Mouse (Mus musculus) testis, postnatal 10 days (tissue): Measurements from ENCODE around the gene Spink2.
"Not testable (repeated sequence)": the region's sequence is repeated elsewhere in the genome, so short reads cannot be mapped to it uniquely, and the experiment has no call there.

Experiments used
- DNase-seq: peaks from one replicate; pipeline ENCODE4 v3.0.0; 2021; ENCODE audit warnings: low spot score

Gene Spink2

DNA sequence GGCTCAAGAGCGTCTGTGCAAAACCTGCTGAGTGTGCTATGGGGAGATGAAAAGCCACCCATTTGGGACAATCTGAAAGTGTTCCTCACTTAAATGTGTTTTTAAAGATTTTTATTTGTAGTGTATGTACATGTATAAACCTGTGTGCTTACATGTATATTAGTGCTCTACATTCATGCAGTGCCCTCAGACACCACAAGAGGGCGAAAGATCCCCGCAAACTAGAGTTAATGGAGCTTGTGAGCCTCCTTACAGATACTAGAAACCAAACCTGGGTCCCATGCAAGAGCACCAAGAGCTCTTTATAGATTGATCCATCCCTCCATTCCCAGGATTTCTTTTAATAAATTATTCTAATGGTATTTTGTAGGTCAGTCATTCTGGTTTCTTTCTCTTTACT, 17.3 kb downstream of the Spink2 start:
- DNase-seq = peak; percentile 60

DNA sequence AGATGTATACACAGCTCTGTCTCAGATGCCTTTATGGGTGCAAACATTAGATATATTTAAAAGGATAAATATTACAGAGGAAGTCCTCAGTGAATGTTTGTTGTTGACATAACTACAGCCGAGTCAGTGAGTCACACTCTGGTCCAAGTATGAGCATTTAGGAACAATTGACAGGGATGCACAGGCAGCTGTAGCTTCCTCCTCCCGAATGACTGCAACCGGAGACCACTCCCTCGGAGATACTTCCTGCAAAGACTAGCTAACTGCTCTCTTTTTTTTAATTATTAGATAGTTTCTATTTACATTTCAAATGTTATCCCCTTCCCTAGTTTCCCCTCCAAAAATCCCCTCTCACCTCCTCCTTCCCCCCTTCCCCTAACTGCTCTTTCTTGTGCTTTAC, 18.0 kb downstream of the Spink2 start:
- DNase-seq = no peak

DNA sequence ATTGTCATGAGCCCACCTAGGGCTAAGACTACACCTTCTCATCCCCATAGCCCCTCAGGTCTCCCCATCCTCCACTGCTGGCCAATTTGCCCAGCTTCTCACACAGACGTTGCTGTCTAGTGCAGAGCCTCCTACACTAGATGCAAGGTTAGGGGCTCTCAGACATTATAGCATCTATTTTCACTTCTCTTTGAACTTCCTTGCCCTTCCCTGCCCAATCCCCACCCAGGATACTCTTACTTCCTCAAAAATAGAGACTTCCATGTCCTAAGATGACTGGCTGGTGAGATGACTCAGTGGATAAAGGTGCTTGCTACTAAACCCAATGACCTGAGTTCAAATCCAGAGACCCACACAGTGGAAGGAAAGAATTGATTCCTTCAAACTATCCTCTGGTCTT, 19.6 kb downstream of the Spink2 start:
- no peak for DNase-seq

DNA sequence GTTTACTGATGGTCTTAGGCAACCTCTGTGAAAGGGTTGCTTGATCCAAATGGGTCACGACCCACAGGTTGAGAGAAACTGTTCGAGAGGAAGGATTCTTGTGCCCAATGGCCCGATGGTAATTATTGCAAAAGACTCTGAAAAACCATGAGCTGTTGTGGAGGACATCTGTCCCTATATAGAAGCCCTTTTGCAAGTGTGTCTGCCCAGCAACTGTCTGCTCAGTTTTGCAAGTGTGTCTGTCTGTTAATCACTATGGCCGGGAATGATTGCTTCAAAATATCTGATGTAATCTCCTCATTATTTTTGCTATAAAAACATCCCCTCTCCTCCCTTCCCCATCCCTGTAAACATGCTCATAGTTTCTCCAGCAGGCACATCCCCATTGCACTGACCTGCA, 20.2 kb downstream of the Spink2 start:
- no peak for DNase-seq

DNA sequence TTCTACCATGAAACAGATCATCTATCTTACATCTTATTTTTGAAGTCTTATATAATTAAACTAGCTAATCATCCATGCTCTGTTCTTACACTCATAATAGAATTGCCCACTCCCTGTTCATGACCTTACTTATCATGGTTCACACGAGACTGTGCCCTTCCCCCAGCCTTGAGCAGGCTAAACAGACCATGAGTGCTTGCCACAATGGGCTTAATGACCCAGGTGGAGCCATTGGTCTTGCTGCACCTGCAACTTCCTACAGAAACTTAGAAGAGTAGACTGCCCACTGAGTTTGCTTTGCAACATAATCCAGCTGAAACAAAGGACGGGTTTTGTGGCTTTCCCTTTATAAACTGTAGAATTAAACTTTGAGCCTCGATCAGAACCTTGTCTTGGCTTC, 22.5 kb downstream of the Spink2 start:
- DNase-seq = no peak

DNA sequence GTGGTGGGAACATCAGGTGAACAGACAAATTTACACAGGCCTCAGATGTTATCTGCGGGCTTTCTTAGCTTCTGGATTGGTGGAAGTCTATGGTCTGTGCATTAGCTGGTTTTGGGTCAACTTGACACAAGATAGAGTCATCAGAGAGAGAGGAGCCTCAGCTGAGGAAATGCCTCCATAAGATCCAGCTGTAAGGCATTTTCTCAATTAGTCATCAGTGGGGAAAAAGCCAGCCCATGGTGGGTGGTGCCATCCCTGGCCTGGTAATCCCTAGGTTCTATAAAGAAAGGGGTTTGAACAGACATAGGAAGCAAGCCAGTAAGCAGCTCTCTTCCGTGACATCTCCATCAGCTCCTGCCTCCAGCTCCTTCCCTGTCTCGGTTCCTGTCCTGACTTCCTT, 25.9 kb downstream of the Spink2 start:
- no peak for DNase-seq

DNA sequence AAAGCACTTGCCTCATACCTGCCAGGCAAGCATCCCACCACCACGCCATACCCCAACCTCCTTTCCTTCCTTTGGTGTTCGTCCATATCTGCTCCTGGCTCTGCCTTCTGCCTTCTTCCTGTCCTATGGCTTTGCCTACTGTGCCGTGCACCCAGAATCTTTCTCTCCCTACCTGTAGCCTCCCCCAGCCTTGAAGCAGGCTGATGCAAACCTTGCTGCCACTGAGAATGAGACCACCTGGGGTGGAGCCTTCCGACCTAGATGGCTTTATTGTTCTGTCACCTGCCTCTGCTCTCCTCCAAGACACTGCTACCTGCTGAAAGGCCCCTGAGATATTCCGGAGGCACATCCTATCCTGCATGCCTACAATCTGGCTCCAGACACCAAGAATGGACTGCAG, 27.4 kb downstream of the Spink2 start:
- DNase-seq = not testable (repeated sequence)

DNA sequence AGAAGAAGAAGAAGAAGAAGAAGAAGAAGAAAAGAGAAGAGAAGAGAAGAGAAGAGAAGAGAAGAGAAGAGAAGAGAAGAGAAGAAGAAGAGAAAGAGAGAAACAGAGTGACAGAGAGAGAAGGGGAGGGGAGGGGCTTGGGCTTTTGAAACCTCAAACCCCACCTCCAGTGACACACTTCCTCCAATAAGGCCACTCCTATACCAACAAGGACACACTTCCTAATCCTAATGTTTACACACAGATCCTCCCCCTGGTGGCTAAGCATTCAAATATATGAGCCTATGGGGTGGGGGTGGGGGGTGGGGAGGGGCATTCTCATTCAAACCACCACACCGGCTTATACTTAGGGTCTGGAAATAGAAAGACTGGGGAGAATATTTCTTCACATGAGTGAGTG, 27.9 kb downstream of the Spink2 start:
- DNase-seq = no peak

DNA sequence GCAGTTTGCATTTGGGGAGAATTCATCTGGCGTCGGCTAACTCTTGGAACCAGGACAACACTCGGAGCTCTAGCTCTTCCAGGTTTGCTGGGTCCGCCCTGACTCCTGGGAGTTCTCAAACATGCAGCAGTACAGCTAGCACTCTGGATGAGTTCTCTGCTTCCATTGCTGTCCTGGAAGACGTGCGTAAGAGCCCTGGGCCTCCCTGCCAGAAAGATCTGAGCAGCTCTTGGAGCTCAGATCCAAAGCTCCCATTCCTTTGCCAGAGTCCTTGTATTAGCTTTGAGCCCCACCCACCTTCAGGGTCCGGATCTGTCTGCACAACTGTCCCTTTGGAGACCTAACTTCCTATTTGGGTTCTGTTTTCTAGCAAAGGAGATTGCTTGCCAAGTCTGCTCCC, 29.8 kb downstream of the Spink2 start:
- DNase-seq = peak; percentile 58

DNA sequence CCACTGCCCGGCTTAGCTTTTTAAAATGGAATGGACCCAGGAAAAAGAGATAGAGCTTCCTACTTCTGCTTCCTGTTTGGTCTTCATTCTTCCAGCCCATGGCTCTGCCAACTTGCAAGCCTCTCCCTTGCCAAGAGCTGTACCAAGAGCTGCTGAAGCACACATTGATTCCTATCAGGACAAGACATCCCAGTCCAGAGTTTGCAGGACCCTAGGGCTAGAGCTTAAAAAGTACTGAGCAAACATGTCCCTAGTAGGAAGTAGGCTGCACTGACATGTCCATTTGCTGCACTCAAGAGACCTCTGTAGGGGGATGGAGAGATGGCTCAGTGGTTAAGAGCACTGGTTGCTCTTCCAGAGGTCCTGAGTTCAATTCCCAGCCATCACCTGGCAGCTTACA, 32.3 kb downstream of the Spink2 start:
- no peak for DNase-seq

DNA sequence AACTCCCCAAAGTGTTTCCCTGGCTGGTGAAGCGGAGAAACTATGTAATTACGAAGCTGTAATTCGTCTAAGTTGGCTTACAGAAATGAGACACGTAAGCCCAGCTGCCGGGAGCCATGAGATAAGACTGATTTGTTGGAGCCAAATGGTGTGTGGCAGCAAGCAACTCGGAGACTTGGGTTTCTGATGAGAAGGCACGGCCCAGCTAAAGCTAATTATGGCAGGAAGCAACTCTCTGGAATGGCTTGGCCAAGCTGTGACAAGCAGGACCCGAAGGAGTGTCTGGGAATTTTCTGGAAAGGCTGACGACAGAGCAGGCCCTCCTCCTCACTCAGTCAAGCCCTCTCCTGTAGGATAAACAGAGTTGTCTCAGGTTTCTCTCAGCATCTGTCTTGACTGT, 33.3 kb downstream of the Spink2 start:
- no peak for DNase-seq

DNA sequence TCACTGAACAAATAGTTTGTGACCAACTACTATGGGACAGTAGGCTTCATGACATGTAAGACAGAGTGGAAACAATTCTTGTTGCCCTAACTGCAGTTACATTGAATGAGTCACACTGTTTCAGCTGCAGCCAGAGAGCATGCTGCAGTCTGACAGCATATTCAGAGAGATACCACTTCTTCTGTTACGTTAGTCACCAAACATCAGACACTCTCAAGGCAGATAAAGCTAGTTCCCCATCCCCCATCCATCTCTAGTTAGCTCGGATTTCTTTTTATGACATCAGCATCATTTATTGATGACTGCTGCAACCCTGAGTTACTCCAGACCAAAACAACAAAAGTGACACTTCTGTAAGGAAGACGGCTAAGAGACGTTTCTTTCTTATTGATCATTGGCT, 36.5 kb downstream of the Spink2 start:
- DNase-seq = no peak

DNA sequence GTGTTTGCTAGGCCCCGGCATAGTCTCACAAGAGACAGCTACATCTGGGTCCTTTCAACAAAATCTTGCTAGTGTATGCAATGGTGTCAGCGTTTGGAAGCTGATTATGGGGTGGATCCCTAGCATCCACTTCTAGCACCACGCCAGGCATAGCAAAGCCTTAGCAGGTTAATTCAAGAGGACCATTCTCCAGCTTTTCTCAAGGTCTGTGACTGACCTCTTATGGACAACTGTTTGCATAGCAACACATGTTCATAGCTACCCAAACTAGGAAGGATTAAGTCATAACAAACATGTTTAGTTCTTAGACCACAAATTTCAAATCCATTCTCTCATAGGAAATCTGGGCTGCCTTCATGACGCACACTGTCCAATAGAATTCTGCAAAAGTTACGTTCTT, 40.7 kb downstream of the Spink2 start:
- DNase-seq = no peak

DNA sequence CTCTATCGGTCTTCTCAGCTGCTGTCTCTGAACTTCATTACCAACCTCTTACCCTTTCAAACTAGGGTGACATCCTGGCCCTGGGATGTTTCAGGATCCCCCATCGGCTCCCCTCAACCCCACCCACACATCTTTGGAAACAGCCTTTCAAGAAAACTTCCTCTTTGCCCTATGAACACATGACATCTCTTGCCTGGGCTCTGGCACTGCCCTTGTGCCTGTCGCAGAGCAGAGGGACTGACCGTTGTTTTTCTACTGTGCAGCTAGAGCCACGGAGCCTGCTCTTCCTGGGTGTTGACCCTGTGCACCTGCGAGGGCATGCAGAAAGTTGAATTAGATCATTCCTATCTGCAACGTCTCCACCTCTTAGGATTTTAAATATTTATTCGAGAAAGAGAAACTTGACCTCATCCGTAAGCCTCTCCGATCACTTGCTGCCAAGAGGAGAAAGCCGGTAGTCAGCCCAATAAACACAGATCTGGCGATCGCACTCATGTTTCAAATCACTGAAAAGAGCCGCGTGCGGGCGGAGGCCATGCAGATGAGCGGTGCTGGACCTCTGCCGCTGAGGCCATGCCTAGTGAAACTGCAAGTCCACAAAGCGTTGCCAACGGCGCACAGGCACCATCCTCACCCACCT, 43.8 kb downstream of the Spink2 start:
- DNase-seq = no peak

DNA sequence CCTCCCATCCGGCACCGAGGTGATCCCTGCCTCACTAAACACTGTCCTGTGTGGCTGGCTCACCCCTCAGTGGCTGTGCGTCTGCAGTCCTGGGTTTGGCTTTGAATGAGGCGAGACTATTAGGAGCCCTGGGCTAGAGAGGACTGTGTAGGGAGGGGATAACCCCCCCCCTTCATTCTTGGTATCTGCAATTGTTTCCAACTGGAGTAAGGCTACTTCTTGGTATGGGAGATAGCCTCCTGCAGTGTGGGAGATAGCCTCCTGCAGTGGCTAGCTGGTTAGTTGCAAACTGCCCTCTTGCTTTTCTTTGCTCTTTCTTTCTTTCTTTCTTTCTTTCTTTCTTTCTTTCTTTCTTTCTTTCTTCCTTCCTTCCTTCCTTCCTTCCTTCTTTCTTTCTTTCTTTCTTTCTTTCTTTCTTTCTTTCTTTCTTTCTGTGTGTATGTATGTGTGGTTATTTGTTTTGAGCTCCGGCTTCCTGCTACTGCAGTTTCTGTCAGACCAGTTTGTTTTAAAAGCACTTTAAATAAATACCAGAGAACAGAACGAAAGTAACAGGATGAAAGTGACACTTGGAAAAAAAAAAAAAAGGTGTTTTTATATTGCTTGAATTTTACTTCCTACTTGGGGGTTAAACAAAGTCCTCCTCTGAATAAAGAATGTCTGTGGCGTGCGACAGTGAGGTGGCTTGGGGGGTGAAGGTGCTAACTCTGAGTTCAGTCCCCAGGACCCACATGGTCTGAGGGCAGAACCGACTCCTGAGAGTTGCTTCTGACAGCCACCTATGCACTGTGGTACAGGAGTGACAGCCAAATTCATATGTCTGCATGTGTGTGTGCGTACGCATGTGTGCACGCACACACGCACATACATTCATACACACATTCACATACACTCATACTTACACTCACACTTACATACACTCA, 45.3 kb downstream of the Spink2 start:
- no peak for DNase-seq

DNA sequence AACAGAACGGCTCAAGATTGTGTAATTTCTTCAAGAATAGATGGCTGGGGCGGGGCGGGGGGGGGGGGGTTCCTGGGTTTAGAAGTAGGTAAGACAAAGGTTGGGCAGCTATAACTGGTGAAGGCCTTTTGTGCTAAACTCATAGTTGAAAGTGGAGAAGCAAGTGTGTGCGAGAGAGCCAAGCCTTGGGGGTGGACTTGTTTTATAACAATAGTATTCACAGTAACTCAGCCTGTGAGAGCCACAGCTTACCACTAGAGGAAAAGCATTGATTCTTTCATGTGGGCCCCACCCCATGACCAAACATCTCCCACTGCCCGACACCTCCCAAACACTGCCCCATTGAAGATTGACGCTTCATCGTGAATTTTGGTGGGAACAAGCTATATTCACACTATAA, 47.7 kb downstream of the Spink2 start:
- no peak for DNase-seq

DNA sequence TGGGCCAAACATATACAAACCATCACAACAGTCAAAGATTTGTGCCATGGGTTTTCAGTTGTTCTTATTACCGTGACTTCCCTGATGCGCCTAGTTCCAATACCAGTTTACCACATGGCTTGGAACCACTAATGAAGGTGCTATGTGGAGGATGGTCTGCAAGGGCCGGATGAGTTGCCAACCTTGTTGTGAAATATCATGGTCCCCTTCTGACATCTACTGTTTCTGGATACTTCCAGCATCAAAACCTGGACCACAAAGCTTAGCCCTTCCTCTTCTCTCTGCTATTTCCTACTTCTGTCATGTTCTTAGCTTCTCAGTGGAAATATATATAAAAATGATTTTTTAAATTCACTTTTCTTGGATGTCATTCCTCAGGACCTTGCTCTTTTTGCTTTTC, 48.7 kb downstream of the Spink2 start:
- DNase-seq = no peak

DNA sequence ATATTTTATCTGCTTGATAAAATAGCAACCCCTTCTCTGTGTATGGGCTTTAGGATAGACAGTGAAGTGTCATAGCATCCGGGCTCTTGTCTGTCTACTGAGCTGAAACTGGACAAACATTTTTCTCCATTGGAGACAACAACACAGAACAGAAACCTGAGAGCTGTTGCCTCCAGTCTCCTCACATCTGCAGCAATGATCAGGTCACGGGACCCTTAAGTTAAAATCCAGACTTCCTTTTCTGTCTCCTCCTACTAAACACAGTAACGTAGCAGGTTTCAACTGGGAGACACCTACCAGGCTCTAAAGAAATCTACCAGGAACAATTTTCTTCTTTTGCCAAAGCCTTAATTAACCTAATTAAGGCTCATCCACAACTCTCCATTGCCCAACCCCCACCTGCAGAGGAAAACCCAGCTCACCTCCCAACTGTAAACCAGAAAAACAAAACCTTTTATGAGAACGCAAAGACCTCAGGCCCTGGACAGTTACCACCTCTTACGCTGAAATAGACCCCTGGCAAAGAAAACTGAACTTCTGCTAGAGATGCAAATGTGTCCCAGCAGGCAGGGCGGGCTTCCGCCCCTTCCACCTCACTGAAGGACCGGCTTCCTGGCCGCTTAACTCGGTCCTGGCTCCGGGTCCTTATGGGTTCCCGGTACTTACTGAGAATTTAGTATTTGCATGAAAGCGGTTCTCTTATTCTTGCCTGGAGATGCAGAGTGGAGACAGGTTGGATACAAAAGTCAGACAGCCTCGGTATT, 53.3 kb downstream of the Spink2 start:
- no peak for DNase-seq

DNA sequence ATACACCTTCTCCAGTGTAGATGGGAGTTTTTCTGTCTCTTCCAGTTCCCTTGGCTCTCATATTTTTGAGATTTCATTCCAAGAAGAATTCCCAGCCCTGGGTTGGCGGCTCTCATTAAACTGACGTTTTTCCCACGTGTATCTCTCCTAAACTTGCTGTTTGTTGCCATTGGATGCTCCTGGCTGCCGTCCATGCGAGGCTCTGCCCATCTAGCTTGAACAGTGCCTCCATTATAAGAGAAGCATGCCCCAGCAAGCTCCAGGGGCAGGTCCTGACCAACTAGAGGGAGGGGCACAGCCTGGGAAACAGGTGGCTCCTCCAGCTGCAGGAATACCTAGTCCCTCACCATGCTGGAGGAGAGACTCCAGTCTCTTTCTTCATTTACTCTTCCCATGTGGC, 54.3 kb downstream of the Spink2 start:
- peak; percentile 69 for DNase-seq

DNA sequence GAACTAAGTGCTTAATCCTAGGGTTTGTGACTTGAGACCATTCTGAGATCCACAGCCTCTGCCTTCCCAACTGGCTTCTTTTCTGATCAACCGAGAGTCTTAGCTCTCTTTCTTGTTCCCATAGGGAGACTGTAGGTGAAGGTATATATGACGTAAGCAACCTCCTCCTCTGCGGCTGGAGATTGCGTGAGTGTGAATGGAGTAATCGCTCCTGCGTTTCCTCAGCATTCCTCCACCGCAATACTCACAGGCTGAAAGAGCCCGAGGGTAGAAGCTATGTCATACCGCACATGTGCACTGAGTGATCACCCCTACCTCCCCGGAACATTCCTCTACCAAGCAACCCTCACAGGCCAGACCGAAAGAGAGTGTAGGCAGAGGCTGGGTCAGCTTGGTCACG, 55.7 kb downstream of the Spink2 start:
- no peak for DNase-seq
